Mouse (Mus musculus) heart, postnatal 0 days (tissue): ENCODE results near the gene Mat2a. TPM values are rescaled to one million over a fixed set of nuclear protein-coding genes. Genes with fewer than 3 reads are reported as not detected.

Experiments
- ATAC-seq: fragments of 200-750 bp; cut with Nextera tagmentation; 2 replicates; pipeline ENCODE4 v1.8.0; 2017; ENCODE audit warnings: low read depth, moderate number of reproducible peaks, moderate library complexity; ENCODE audit not compliant: insufficient read depth
- DNase-seq: peaks from one replicate; pipeline ENCODE4 v3.0.0-alpha.2; 2016; ENCODE audit warnings: low spot score
- H3K27ac ChIP-seq: fragments of 300-500 bp; sonication (generic); 2 replicates; pipeline ENCODE4 v1.5.1; 2014; ENCODE audit warnings: low read depth, mild to moderate bottlenecking
- H3K27me3 ChIP-seq: fragments of 300-500 bp; sonication (generic); 2 replicates; pipeline ENCODE4 v1.6.1; 2014; ENCODE audit warnings: low read length, mixed read lengths; ENCODE audit not compliant: control insufficient read depth, insufficient read depth
- H3K36me3 ChIP-seq: fragments of 300-500 bp; sonication (generic); replicated peaks from 2 replicates; pipeline ENCODE4 v1.6.1; 2014; ENCODE audit warnings: low read length, mixed read lengths; ENCODE audit not compliant: control insufficient read depth, insufficient read depth
- H3K4me1 ChIP-seq: fragments of 300-500 bp; sonication (generic); 2 replicates; pipeline ENCODE4 v1.6.1; 2014; ENCODE audit warnings: antibody characterized with exemption; ENCODE audit not compliant: control insufficient read depth, insufficient read depth
- H3K4me2 ChIP-seq: fragments of 300-500 bp; sonication (generic); 2 replicates; pipeline ENCODE4 v1.6.1; 2014; ENCODE audit warnings: low read depth, mild to moderate bottlenecking, low read length, moderate library complexity
- H3K4me3 ChIP-seq: fragments of 300-500 bp; sonication (generic); 2 replicates; pipeline ENCODE4 v1.5.1; 2014; ENCODE audit warnings: low read depth, low read length
- H3K9ac ChIP-seq: fragments of 300-500 bp; sonication (generic); replicated peaks from 2 replicates; pipeline ENCODE4 v1.6.1; 2014; ENCODE audit warnings: low read depth, low read length, mixed read lengths
- H3K9me3 ChIP-seq: fragments of 300-500 bp; sonication (generic); replicated peaks from 2 replicates; pipeline ENCODE4 v1.6.1; 2016; ENCODE audit warnings: low read length; ENCODE audit not compliant: control insufficient read depth
- CTCF ChIP-seq: IDR thresholded peaks from 2 replicates; pipeline ENCODE4 v1.5.1; 2016; ENCODE audit warnings: antibody characterized with exemption, control low read depth, low read depth
- EP300 ChIP-seq: IDR thresholded peaks from 2 replicates; pipeline ENCODE4 v1.6.1; 2016; ENCODE audit warnings: antibody characterized with exemption, low read depth
- WGBS: fragments of 180-500 bp; shearing (Covaris S2); extraction: QIAGEN DNeasy Blood & Tissue Kit; methylation state at CpG from one replicate; pipeline ENCODE4 v1.1.7; 2014; 5-methylcytosine and 5-hydroxymethylcytosine counted together
- polyA plus RNA-seq: library from polyadenylated mRNA; unstranded; fragments of >200 nt; fragmentation: Nextera tagmentation; extraction: Ambion mirVana; gene quantifications from 2 replicates; pipeline ENCODE4 v1.2.1, GENCODE M21; 2015
- total RNA-seq: library from RNA; depleted of rRNA; stranded (reverse); fragments of >200 nt; gene quantifications from 2 replicates; pipeline ENCODE4 v1.2.3, GENCODE M21; 2014; ENCODE audit warnings: low replicate concordance

The Mat2a gene
- total and polyA plus RNA-seq, 2 experiments from 2014 or later = 111 to 229 TPM

- TF ChIP-seq CTCF (no peak), EP300 (no peak)
- ATAC-seq = no peak
- Histone ChIP-seq H3K4me3 (no peak overlapping the region), H3K36me3 (no peaks in the 10 kb centered on the region), H3K9me3 (no peaks in the 10 kb centered on the region), H3K4me2 (no peak overlapping the region), H3K4me1 (peaks cover 14% of the 10 kb centered on the region; the same call in 1 of the 2 replicates), H3K9ac (no peak overlapping the region), H3K27ac (no peak overlapping the region), H3K27me3 (no peaks in the 10 kb centered on the region)
- WGBS = 73% methylated on average over 1 of the region's 1 CpGs
- DNase-seq = no peak
Observed at GRCm38 (mm10) chr6:72442921-72443604, 3.7 kb upstream of the Mat2a start.

- Histone ChIP-seq H3K4me2 (peak overlapping the region; percentile 84), H3K4me1 (peaks cover 24% of the 10 kb centered on the region), H3K36me3 (peaks cover 22% of the 10 kb centered on the region), H3K9ac (peak overlapping the region; percentile 93), H3K27me3 (no peaks in the 10 kb centered on the region), H3K27ac (peak overlapping the region; percentile 98), H3K4me3 (peak overlapping the region; percentile 74), H3K9me3 (no peaks in the 10 kb centered on the region)
- ATAC-seq = no peak
- TF ChIP-seq CTCF = no peak
- no peak for TF ChIP-seq EP300
- 11% methylated on average over 17 of the region's 17 CpGs for WGBS
- DNase-seq = peak; percentile 40
Observed at GRCm38 (mm10) chr6:72440186-72440990, 1.0 kb upstream of the Mat2a start.

GRCm38 (mm10) chr6:72438862-72439354, 450 bp downstream of the Mat2a start:
- H3K9me3 ChIP-seq = no peaks in the 10 kb centered on the region
- TF ChIP-seq CTCF = no peak
- peak; percentile 59; the same call in 1 of the 2 replicates for TF ChIP-seq EP300
- H3K27me3 ChIP-seq = no peaks in the 10 kb centered on the region
- H3K27ac ChIP-seq = peak overlapping the region; percentile 98
- H3K4me3 ChIP-seq = peak overlapping the region; percentile 74
- H3K4me2 ChIP-seq = peak overlapping the region; percentile 84
- H3K9ac ChIP-seq = peak overlapping the region; percentile 93
- under 1% methylated on average over 36 of the region's 57 CpGs for WGBS
- peak; percentile 93 for DNase-seq
- H3K4me1 ChIP-seq = peaks cover 24% of the 10 kb centered on the region
- H3K36me3 ChIP-seq = peaks cover 36% of the 10 kb centered on the region
- ATAC-seq = peak; percentile 68

- ATAC-seq (no peak), DNase-seq (no peak)
- 2% methylated on average over 5 of the region's 5 CpGs for WGBS
- Histone ChIP-seq H3K27me3 (no peaks in the 10 kb centered on the region), H3K9me3 (no peaks in the 10 kb centered on the region), H3K4me3 (peak overlapping the region; percentile 74), H3K4me1 (peaks cover 24% of the 10 kb centered on the region), H3K36me3 (peaks cover 42% of the 10 kb centered on the region), H3K4me2 (peak overlapping the region; percentile 84), H3K27ac (peak overlapping the region; percentile 98), H3K9ac (peak overlapping the region; percentile 93)
- TF ChIP-seq CTCF = no peak
Observed at GRCm38 (mm10) chr6:72438226-72438625, 1.1 kb downstream of the Mat2a start.

GRCm38 (mm10) chr6:72432153-72432552, 7.2 kb downstream of the Mat2a start:
- ATAC-seq (no peak), DNase-seq (no peak)
- Histone ChIP-seq H3K27ac (no peak overlapping the region), H3K4me1 (peaks cover 3% of the 10 kb centered on the region; the same call in 1 of the 2 replicates), H3K9me3 (no peaks in the 10 kb centered on the region), H3K4me3 (no peak overlapping the region), H3K4me2 (no peak overlapping the region), H3K27me3 (no peaks in the 10 kb centered on the region), H3K36me3 (peaks cover 89% of the 10 kb centered on the region), H3K9ac (no peak overlapping the region)
- 86% methylated on average over 2 of the region's 2 CpGs for WGBS
- TF ChIP-seq CTCF = no peak
- no peak for TF ChIP-seq EP300
